In genomic region chr8:123643330-123644051, GRCm38 (mm10) we compare ENCODE assay signal across 8 mouse cellular contexts. TPM values are rescaled to one million over a fixed set of nuclear protein-coding genes. Genes with fewer than 3 reads are reported as not detected.
A peak's percentile ranks its signal among the peaks of the same experiment; 100 is the strongest.
DNase-seq lines count a peak whose midpoint lies in the region; ATAC-seq lines count a peak whose summit lies in the region.

No protein-coding gene starts in this region.

- H3K27me3 ChIP-seq in intestine, embryonic 15.5 days (replicated peaks), result no peaks in the 10 kb centered on the region
- H3K27me3 ChIP-seq in limb, embryonic 11.5 days (ENCODE audit: control insufficient read depth, insufficient read depth, low read length), result no peaks in the 10 kb centered on the region
- H3K27me3 ChIP-seq in midbrain, embryonic 13.5 days, result peaks cover 21% of the 10 kb centered on the region

- WGBS in intestine, embryonic 15.5 days, result 18% methylated on average over 25 of the region's 25 CpGs
- 16% methylated on average over 25 of the region's 25 CpGs for WGBS in limb, embryonic 11.5 days
- WGBS in midbrain, embryonic 13.5 days, result 16% methylated on average over 25 of the region's 25 CpGs

- H3K9ac ChIP-seq in intestine, embryonic 15.5 days, result no peak overlapping the region
- no peak overlapping the region for H3K9ac ChIP-seq in limb, embryonic 11.5 days (ENCODE audit: low read length)
- H3K9ac ChIP-seq in midbrain, embryonic 13.5 days (replicated peaks), result peak overlapping the region; percentile 7

- no peak overlapping the region for H3K27ac ChIP-seq in intestine, embryonic 15.5 days
- H3K27ac ChIP-seq in limb, embryonic 11.5 days (replicated peaks; ENCODE audit: low read depth, low read length), result no peak overlapping the region
- no peak overlapping the region for H3K27ac ChIP-seq in midbrain, embryonic 13.5 days

- peak overlapping the region; percentile 44 for H3K4me2 ChIP-seq in intestine, embryonic 15.5 days (replicated peaks)
- peak overlapping the region; percentile 27; the same call in 1 of the 2 replicates for H3K4me2 ChIP-seq in limb, embryonic 11.5 days (ENCODE audit: low read depth, severe bottlenecking)
- H3K4me2 ChIP-seq in midbrain, embryonic 13.5 days (replicated peaks), result peak overlapping the region; percentile 46

- H3K4me1 ChIP-seq in intestine, embryonic 15.5 days (replicated peaks), result peaks cover 8% of the 10 kb centered on the region
- H3K4me1 ChIP-seq in limb, embryonic 11.5 days (ENCODE audit: control insufficient read depth, insufficient read depth, low read length), result no peaks in the 10 kb centered on the region
- H3K4me1 ChIP-seq in midbrain, embryonic 13.5 days (replicated peaks), result peaks cover 6% of the 10 kb centered on the region; the same call in 1 of the 2 replicates

- peak; percentile 92 for DNase-seq in heart, adult 11 months
- no peak for DNase-seq in heart, postnatal 25 days (ENCODE audit: low spot score)
- DNase-seq in cerebellum, adult 8-10 months, result peak; percentile 57
- peak; percentile 43 to 75 for DNase-seq in frontal cortex, postnatal 36 days (ENCODE audit: low spot score in 2 of 2)
- DNase-seq in limb, embryonic 11.5 days (ENCODE audit: low spot score), result peak; percentile 74
- peak; percentile 26 for DNase-seq in thymus, postnatal 25 days

- ATAC-seq in intestine, embryonic 15.5 days, result no peak
- no peak for ATAC-seq in limb, embryonic 11.5 days (ENCODE audit: insufficient number of reproducible peaks, low FRiP score, low TSS enrichment, low read depth)
- ATAC-seq in midbrain, embryonic 13.5 days, result 0 out of 2 replicates have a peak, but pooled peaks have one; percentile 34

- no peaks in the 10 kb centered on the region for H3K9me3 ChIP-seq in intestine, embryonic 15.5 days
- H3K9me3 ChIP-seq in limb, embryonic 11.5 days (ENCODE audit: control insufficient read depth, low read length), result no peaks in the 10 kb centered on the region
- no peaks in the 10 kb centered on the region for H3K9me3 ChIP-seq in midbrain, embryonic 13.5 days

- H3K36me3 ChIP-seq in intestine, embryonic 15.5 days, result no peaks in the 10 kb centered on the region
- H3K36me3 ChIP-seq in limb, embryonic 11.5 days (ENCODE audit: control insufficient read depth, insufficient read depth, low read length), result no peaks in the 10 kb centered on the region
- no peaks in the 10 kb centered on the region for H3K36me3 ChIP-seq in midbrain, embryonic 13.5 days

- intact Hi-C loops in heart, postnatal 25 days (cut with DNase I), result loop anchor here (2.0 kb wide), 1 partner anchor 141 kb away; no protein-coding TSS in a partner anchor

- peak overlapping the region; percentile 19; the same call in 1 of the 2 replicates for H3K4me3 ChIP-seq in intestine, embryonic 15.5 days (replicated peaks)
- peak overlapping the region; percentile 14; the same call in 1 of the 2 replicates for H3K4me3 ChIP-seq in limb, embryonic 11.5 days (ENCODE audit: low read depth, low read length)
- peak overlapping the region; percentile 29 for H3K4me3 ChIP-seq in midbrain, embryonic 13.5 days (replicated peaks)

RNA-seq across cellular contexts. Expression of gene Rhou, which starts 10.2 kb away (rescaled TPM):
- total RNA-seq in heart, postnatal 25 days (2021), result 1 to 10 TPM; 6.4 to 7.7 TPM
- polyA plus RNA-seq in intestine, embryonic 15.5 days (2015; fragmentation: Nextera tagmentation; extraction: Ambion mirVana), result 6.4 and 7.6 TPM in 2 replicates
- polyA plus RNA-seq in limb, embryonic 11.5 days (2014; fragmentation: Nextera tagmentation; extraction: Ambion mirVana), result 8.6 and 10.1 TPM in 2 replicates
- 9.3 and 11.6 TPM in 2 replicates for polyA plus RNA-seq in midbrain, embryonic 13.5 days (2015; fragmentation: Nextera tagmentation; extraction: Ambion mirVana)
